Mouse (Mus musculus): ENCODE measurements at regions not wholly inside any gene's neighbourhood (a gene's known extent, or its start where the extent isn't known, plus 50 kb on each side); places are given as distances from the start of the nearest gene placed in this dataset.

- no peaks in the 10 kb centered on the region for H3K36me3 ChIP-seq
- no peak overlapping the region for H3K27ac ChIP-seq (replicated peaks)
- H3K9ac ChIP-seq (replicated peaks): no peak overlapping the region
- H3K27me3 ChIP-seq (replicated peaks): no peaks in the 10 kb centered on the region
- H3K4me1 ChIP-seq: no peaks in the 10 kb centered on the region
- H3K9me3 ChIP-seq (replicated peaks): no peaks in the 10 kb centered on the region
- H3K4me3 ChIP-seq (replicated peaks): no peak overlapping the region
- no peak overlapping the region for H3K4me2 ChIP-seq
- 90% methylated on average over 6 of the region's 6 CpGs for WGBS
- no peak for ATAC-seq (ENCODE audit: low FRiP score)
These were observed 523.8 kb downstream of the Gja1 start for GRCm38 (mm10) chr10:56900914-56901313.

GRCm38 (mm10) chr10:56912711-56913110, 535.6 kb downstream of the Gja1 start:
- Histone ChIP-seq H3K9me3 (replicated peaks) (no peaks in the 10 kb centered on the region), H3K27me3 (replicated peaks) (no peaks in the 10 kb centered on the region), H3K4me2 (no peak overlapping the region), H3K9ac (replicated peaks) (no peak overlapping the region), H3K36me3 (no peaks in the 10 kb centered on the region), H3K27ac (replicated peaks) (no peak overlapping the region), H3K4me3 (replicated peaks) (no peak overlapping the region), H3K4me1 (no peaks in the 10 kb centered on the region)
- ATAC-seq (ENCODE audit: low FRiP score): no peak
- 100% methylated on average over 1 of the region's 1 CpGs for WGBS

GRCm38 (mm10) chr10:56914103-56914502, 537.0 kb downstream of the Gja1 start:
- Histone ChIP-seq H3K27me3 (replicated peaks) (no peaks in the 10 kb centered on the region), H3K36me3 (no peaks in the 10 kb centered on the region), H3K4me2 (no peak overlapping the region), H3K9me3 (replicated peaks) (no peaks in the 10 kb centered on the region), H3K27ac (replicated peaks) (no peak overlapping the region), H3K4me1 (no peaks in the 10 kb centered on the region), H3K9ac (replicated peaks) (no peak overlapping the region), H3K4me3 (replicated peaks) (no peak overlapping the region)
- WGBS: 89% methylated on average over 5 of the region's 5 CpGs
- ATAC-seq (ENCODE audit: low FRiP score): no peak

- Histone ChIP-seq H3K27ac (replicated peaks) (no peak overlapping the region), H3K4me2 (no peak overlapping the region), H3K36me3 (no peaks in the 10 kb centered on the region), H3K4me3 (replicated peaks) (no peak overlapping the region), H3K27me3 (replicated peaks) (no peaks in the 10 kb centered on the region), H3K9ac (replicated peaks) (no peak overlapping the region), H3K9me3 (replicated peaks) (no peaks in the 10 kb centered on the region), H3K4me1 (peaks cover 6% of the 10 kb centered on the region)
- no peak for ATAC-seq (ENCODE audit: low FRiP score)
- 81% methylated on average over 5 of the region's 5 CpGs for WGBS
These were observed 541.3 kb downstream of the Gja1 start for GRCm38 (mm10) chr10:56918412-56918811.

GRCm38 (mm10) chr10:56920711-56921672, 543.9 kb downstream of the Gja1 start:
- 47% methylated on average over 20 of the region's 20 CpGs for WGBS
- Histone ChIP-seq H3K4me2 (peak overlapping the region; percentile 25), H3K27me3 (replicated peaks) (no peaks in the 10 kb centered on the region), H3K4me1 (peaks cover 6% of the 10 kb centered on the region), H3K27ac (replicated peaks) (no peak overlapping the region), H3K4me3 (replicated peaks) (no peak overlapping the region), H3K9ac (replicated peaks) (no peak overlapping the region), H3K9me3 (replicated peaks) (no peaks in the 10 kb centered on the region), H3K36me3 (no peaks in the 10 kb centered on the region)
- no peak for ATAC-seq (ENCODE audit: low FRiP score)

GRCm38 (mm10) chr10:56935174-56935573, 551.0 kb upstream of the Hsf2 start:
- H3K9ac ChIP-seq (replicated peaks): no peak overlapping the region
- H3K36me3 ChIP-seq: no peaks in the 10 kb centered on the region
- H3K27me3 ChIP-seq (replicated peaks): no peaks in the 10 kb centered on the region
- 74% methylated on average over 4 of the region's 4 CpGs for WGBS
- no peak overlapping the region for H3K4me2 ChIP-seq
- H3K4me3 ChIP-seq (replicated peaks): no peak overlapping the region
- H3K4me1 ChIP-seq: no peaks in the 10 kb centered on the region
- no peaks in the 10 kb centered on the region for H3K9me3 ChIP-seq (replicated peaks)
- no peak overlapping the region for H3K27ac ChIP-seq (replicated peaks)
- no peak for ATAC-seq (ENCODE audit: low FRiP score)

- H3K9ac ChIP-seq (replicated peaks): no peak overlapping the region
- no peak overlapping the region for H3K27ac ChIP-seq (replicated peaks)
- H3K4me3 ChIP-seq (replicated peaks): no peak overlapping the region
- H3K4me1 ChIP-seq: no peaks in the 10 kb centered on the region
- ATAC-seq (ENCODE audit: low FRiP score): no peak
- H3K27me3 ChIP-seq (replicated peaks): no peaks in the 10 kb centered on the region
- no peaks in the 10 kb centered on the region for H3K9me3 ChIP-seq (replicated peaks)
- 52% methylated on average over 4 of the region's 4 CpGs for WGBS
- no peak overlapping the region for H3K4me2 ChIP-seq
- no peaks in the 10 kb centered on the region for H3K36me3 ChIP-seq
These were observed 544.2 kb upstream of the Hsf2 start for GRCm38 (mm10) chr10:56941972-56942371.

- Histone ChIP-seq H3K4me3 (replicated peaks) (no peak overlapping the region), H3K36me3 (no peaks in the 10 kb centered on the region), H3K4me1 (no peaks in the 10 kb centered on the region), H3K9me3 (replicated peaks) (no peaks in the 10 kb centered on the region), H3K4me2 (no peak overlapping the region), H3K9ac (replicated peaks) (no peak overlapping the region), H3K27ac (replicated peaks) (no peak overlapping the region), H3K27me3 (replicated peaks) (no peaks in the 10 kb centered on the region)
- ATAC-seq (ENCODE audit: low FRiP score): no peak
- WGBS: 86% methylated on average over 5 of the region's 5 CpGs
These were observed 541.6 kb upstream of the Hsf2 start for GRCm38 (mm10) chr10:56944434-56945145.

- no peaks in the 10 kb centered on the region for H3K36me3 ChIP-seq
- no peaks in the 10 kb centered on the region for H3K9me3 ChIP-seq (replicated peaks)
- H3K4me3 ChIP-seq (replicated peaks): no peak overlapping the region
- WGBS: 94% methylated on average over 2 of the region's 2 CpGs
- no peaks in the 10 kb centered on the region for H3K4me1 ChIP-seq
- no peaks in the 10 kb centered on the region for H3K27me3 ChIP-seq (replicated peaks)
- no peak overlapping the region for H3K9ac ChIP-seq (replicated peaks)
- ATAC-seq (ENCODE audit: low FRiP score): no peak
- no peak overlapping the region for H3K4me2 ChIP-seq
- no peak overlapping the region for H3K27ac ChIP-seq (replicated peaks)
These were observed 529.5 kb upstream of the Hsf2 start for GRCm38 (mm10) chr10:56956728-56957127.

- WGBS: 87% methylated on average over 4 of the region's 4 CpGs
- Histone ChIP-seq H3K9me3 (replicated peaks) (no peaks in the 10 kb centered on the region), H3K9ac (replicated peaks) (no peak overlapping the region), H3K4me1 (no peaks in the 10 kb centered on the region), H3K27me3 (replicated peaks) (no peaks in the 10 kb centered on the region), H3K27ac (replicated peaks) (no peak overlapping the region), H3K4me2 (no peak overlapping the region), H3K4me3 (replicated peaks) (no peak overlapping the region), H3K36me3 (no peaks in the 10 kb centered on the region)
- no peak for ATAC-seq (ENCODE audit: low FRiP score)
These were observed 523.9 kb upstream of the Hsf2 start for GRCm38 (mm10) chr10:56962096-56962807.

- H3K4me3 ChIP-seq (replicated peaks): no peak overlapping the region
- 81% methylated on average over 3 of the region's 3 CpGs for WGBS
- no peak overlapping the region for H3K27ac ChIP-seq (replicated peaks)
- no peak for ATAC-seq (ENCODE audit: low FRiP score)
- H3K27me3 ChIP-seq (replicated peaks): no peaks in the 10 kb centered on the region
- H3K4me1 ChIP-seq: no peaks in the 10 kb centered on the region
- H3K36me3 ChIP-seq: no peaks in the 10 kb centered on the region
- no peak overlapping the region for H3K9ac ChIP-seq (replicated peaks)
- H3K9me3 ChIP-seq (replicated peaks): no peaks in the 10 kb centered on the region
- H3K4me2 ChIP-seq: no peak overlapping the region
These were observed 523.0 kb upstream of the Hsf2 start for GRCm38 (mm10) chr10:56963215-56963614.

All from neural tube, embryonic 15.5 days (tissue).